Mouse (Mus musculus) forebrain, embryonic 16.5 days (tissue): ENCODE data around the gene Pnmt. TPM values are rescaled to one million over a fixed set of nuclear protein-coding genes. Genes with fewer than 3 reads are reported as not detected.
"Not testable (repeated sequence)": the region's sequence is repeated elsewhere in the genome, so short reads cannot be mapped to it uniquely, and the experiment has no call there.

Experiments
- ATAC-seq: fragments of 200-750 bp; cut with Nextera tagmentation; 2 replicates; pipeline ENCODE4 v1.8.0; 2017; ENCODE audit warnings: mild to moderate bottlenecking, moderate library complexity
- H3K27ac ChIP-seq: fragments of 300-500 bp; sonication (generic); 2 replicates; pipeline ENCODE4 v1.5.1; 2014; ENCODE audit warnings: low read length, control low read depth
- H3K27me3 ChIP-seq: fragments of 300-500 bp; sonication (generic); replicated peaks from 2 replicates; pipeline ENCODE4 v1.6.1; 2014; ENCODE audit warnings: low read length; ENCODE audit not compliant: control insufficient read depth, insufficient read depth
- H3K36me3 ChIP-seq: fragments of 300-500 bp; sonication (generic); 2 replicates; pipeline ENCODE4 v1.6.1; 2014; ENCODE audit not compliant: control insufficient read depth, insufficient read depth
- H3K4me1 ChIP-seq: fragments of 300-500 bp; sonication (generic); replicated peaks from 2 replicates; pipeline ENCODE4 v1.6.1; 2014; ENCODE audit warnings: low read length; ENCODE audit not compliant: control insufficient read depth, insufficient read depth
- H3K4me2 ChIP-seq: fragments of 300-500 bp; sonication (generic); 2 replicates; pipeline ENCODE4 v1.6.1; 2014; ENCODE audit warnings: mild to moderate bottlenecking, low read length, control low read depth
- H3K4me3 ChIP-seq: fragments of 300-500 bp; sonication (generic); replicated peaks from 2 replicates; pipeline ENCODE4 v1.5.1; 2014; ENCODE audit warnings: mild to moderate bottlenecking, low read length, control low read depth
- H3K9ac ChIP-seq: fragments of 300-500 bp; sonication (generic); replicated peaks from 2 replicates; pipeline ENCODE4 v1.6.1; 2014; ENCODE audit warnings: low read depth, low read length, control low read depth
- H3K9me3 ChIP-seq: fragments of 300-500 bp; sonication (generic); 2 replicates; pipeline ENCODE4 v1.6.1; 2016; ENCODE audit warnings: low read length; ENCODE audit not compliant: control insufficient read depth
- WGBS: fragments of 180-500 bp; shearing (Covaris S2); extraction: QIAGEN DNeasy Blood & Tissue Kit; methylation state at CpG from one replicate; pipeline ENCODE4 v1.1.7; 2014; 5-methylcytosine and 5-hydroxymethylcytosine counted together
- polyA plus RNA-seq: library from polyadenylated mRNA; unstranded; fragments of >200 nt; fragmentation: Nextera tagmentation; extraction: Ambion mirVana; gene quantifications from 2 replicates; pipeline ENCODE4 v1.2.1, GENCODE M21; 2015

Gene Pnmt
- polyA plus RNA-seq, 1 experiment from 2014 or later, result 0.86 TPM

- Histone ChIP-seq H3K27ac (no peak overlapping the region; the same call in 1 of the 2 replicates), H3K9me3 (no peaks in the 10 kb centered on the region), H3K4me1 (peaks cover 9% of the 10 kb centered on the region), H3K4me2 (no peak overlapping the region), H3K27me3 (no peaks in the 10 kb centered on the region), H3K9ac (no peak overlapping the region), H3K36me3 (peaks cover 23% of the 10 kb centered on the region), H3K4me3 (no peak overlapping the region)
- ATAC-seq, result no peak
- WGBS, result 86% methylated on average over 7 of the region's 7 CpGs
Measured at GRCm38 (mm10) chr11:98379379-98379778, 6.9 kb upstream of the Pnmt start.

DNA sequence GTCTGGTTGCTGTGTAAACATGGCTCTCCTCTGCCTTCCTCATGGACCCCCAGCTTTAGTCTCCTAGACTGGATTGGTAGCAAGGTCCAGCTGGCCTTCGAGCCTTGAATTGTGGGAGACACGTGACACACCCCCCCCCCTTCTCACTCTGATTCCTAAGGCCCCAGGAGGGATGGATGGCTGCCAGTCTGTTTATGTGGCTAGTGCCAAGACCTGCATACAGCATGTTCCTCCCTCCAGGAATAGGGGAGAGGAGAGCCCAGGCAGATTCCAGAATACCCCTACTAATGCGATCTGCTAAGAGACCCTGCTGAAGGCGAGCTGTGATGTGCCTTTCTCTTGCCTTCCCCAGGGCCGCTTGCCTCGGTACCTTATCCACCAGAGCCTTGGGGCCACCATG, 6.1 kb upstream of the Pnmt start:
- ATAC-seq, result peak; percentile 38; the same call in 1 of the 2 replicates
- H3K27me3 ChIP-seq, result no peaks in the 10 kb centered on the region
- H3K4me2 ChIP-seq, result no peak overlapping the region
- no peaks in the 10 kb centered on the region for H3K9me3 ChIP-seq
- no peak overlapping the region for H3K4me3 ChIP-seq
- H3K9ac ChIP-seq, result no peak overlapping the region
- H3K36me3 ChIP-seq, result peaks cover 21% of the 10 kb centered on the region
- peaks cover 9% of the 10 kb centered on the region for H3K4me1 ChIP-seq
- 70% methylated on average over 6 of the region's 6 CpGs for WGBS
- peak overlapping the region; percentile 31; the same call in 1 of the 2 replicates for H3K27ac ChIP-seq

DNA sequence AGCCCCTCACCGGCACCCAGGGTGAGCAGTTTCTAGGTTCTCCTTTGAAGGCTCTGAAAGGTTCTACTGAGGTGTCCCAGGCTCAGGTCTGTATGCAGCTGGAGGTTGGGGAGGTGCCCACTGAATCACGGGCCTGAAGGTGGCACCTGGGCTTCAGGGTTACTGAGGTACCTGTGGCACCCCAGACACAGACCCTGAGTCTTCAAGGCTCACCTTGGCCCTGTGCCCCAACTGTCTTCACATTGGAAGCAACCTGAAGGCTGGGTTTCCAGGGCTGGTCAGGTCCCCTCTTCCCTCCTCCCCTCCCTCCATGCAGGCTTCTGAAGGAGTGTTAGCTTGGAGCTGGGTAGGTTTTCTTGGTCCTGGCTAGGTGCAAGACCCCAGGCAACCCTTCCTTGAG, 4.6 kb upstream of the Pnmt start:
- H3K9me3 ChIP-seq, result no peaks in the 10 kb centered on the region
- H3K4me2 ChIP-seq, result no peak overlapping the region
- 97% methylated on average over 2 of the region's 2 CpGs for WGBS
- peaks cover 13% of the 10 kb centered on the region for H3K36me3 ChIP-seq
- peaks cover 4% of the 10 kb centered on the region; the same call in 1 of the 2 replicates for H3K27me3 ChIP-seq
- no peak for ATAC-seq
- H3K4me1 ChIP-seq, result peaks cover 9% of the 10 kb centered on the region
- no peak overlapping the region for H3K27ac ChIP-seq
- no peak overlapping the region for H3K9ac ChIP-seq
- no peak overlapping the region for H3K4me3 ChIP-seq

- H3K4me2 ChIP-seq, result not testable (repeated sequence)
Measured at GRCm38 (mm10) chr11:98382405-98382804, 3.8 kb upstream of the Pnmt start.

GRCm38 (mm10) chr11:98383261-98384030, 2.8 kb upstream of the Pnmt start, which contains the start of gene Tcap:
Gene Tcap, plus strand, starts transcription at chr11:98383811.
- H3K4me3 ChIP-seq, result no peak within 1 kb of the TSS
- no peaks in the 10 kb centered on the region for H3K9me3 ChIP-seq
- H3K36me3 ChIP-seq, result peaks cover 2% of the 10 kb centered on the region; the same call in 1 of the 2 replicates
- peak within 1 kb of the TSS; percentile 15; the same call in 1 of the 2 replicates for H3K9ac ChIP-seq
- no peak for ATAC-seq
- WGBS, result 72% methylated on average over 14 of the region's 14 CpGs
- H3K4me2 ChIP-seq, result no peak within 1 kb of the TSS
- no peak within 1 kb of the TSS for H3K27ac ChIP-seq
- peaks cover 6% of the 10 kb centered on the region; the same call in 1 of the 2 replicates for H3K27me3 ChIP-seq
- H3K4me1 ChIP-seq, result peaks cover 9% of the 10 kb centered on the region

More at GRCm38 (mm10) chr11:98382405-98382804, 3.8 kb upstream of the Pnmt start:
- H3K4me3 ChIP-seq, H3K4me1 ChIP-seq, H3K9me3 ChIP-seq, ATAC-seq, H3K27me3 ChIP-seq, H3K27ac ChIP-seq, H3K36me3 ChIP-seq, H3K9ac ChIP-seq: not testable (repeated sequence)
- 65% methylated on average over 2 of the region's 2 CpGs for WGBS

DNA sequence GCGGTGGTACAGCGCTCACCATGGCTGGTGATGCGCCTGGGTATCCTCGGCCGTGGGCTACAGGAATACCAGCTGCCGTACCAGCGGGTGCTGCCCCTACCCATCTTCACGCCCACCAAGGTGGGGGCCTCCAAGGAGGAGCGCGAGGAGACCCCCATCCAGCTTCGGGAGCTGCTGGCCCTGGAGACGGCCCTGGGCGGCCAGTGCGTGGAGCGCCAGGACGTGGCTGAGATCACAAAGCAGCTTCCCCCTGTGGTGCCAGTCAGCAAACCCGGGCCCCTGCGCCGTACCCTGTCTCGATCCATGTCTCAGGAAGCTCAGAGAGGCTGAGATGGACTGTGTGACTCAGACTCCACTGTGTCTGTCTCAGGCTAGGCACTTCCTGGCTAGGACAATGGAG, 2.0 kb upstream of the Pnmt start:
- Histone ChIP-seq H3K4me2 (no peak overlapping the region), H3K36me3 (no peaks in the 10 kb centered on the region; the same call in 1 of the 2 replicates), H3K4me1 (peaks cover 9% of the 10 kb centered on the region), H3K9me3 (no peaks in the 10 kb centered on the region), H3K27ac (no peak overlapping the region), H3K27me3 (peaks cover 6% of the 10 kb centered on the region; the same call in 1 of the 2 replicates), H3K9ac (peak overlapping the region; percentile 15; the same call in 1 of the 2 replicates), H3K4me3 (no peak overlapping the region)
- 66% methylated on average over 20 of the region's 20 CpGs for WGBS
- no peak for ATAC-seq

DNA sequence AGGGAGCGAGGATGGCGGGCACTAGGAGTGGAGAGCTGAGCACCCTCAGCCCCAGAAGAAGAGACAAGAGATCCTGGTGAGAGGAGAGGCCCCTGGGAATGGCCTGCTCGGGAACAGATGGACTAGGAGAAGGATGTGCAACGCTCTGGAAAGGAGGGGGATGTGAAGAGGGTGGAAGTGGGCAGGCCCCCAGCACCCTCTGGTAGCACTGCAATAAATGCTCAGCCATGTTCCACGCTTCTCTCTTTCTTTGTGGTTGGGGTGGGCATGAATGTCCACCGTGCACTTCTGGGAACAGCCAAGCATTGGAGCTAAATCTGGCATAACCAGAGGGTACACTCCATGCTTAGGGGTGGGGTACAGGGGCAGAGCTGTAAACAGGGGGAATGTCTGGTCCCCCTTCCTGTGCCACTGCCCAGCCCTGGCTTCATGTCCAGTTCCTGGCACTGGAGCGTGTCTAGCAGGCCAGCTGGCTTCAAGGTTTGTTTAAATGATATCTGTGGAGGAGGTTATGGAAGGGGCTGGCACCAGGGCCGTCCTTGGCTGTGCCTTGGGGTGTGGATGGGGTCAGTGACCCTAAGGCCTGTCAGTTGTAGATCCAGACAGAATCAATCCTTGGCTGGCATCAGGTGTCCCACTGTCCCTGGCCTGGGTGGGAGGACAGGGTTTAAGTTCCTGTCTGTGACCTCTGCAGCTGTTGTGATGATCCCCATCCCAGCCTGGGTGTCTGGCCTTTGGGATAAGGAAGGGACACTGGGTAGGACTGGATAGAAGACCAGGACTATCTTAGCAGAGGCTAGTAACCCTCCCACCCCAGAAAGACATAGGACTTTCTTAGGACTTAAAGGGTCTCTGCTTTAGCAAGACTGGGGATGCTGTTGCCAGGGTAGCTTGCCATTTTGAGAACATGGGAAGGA, 1.3 kb upstream of the Pnmt start:
- Histone ChIP-seq H3K4me3 (no peak overlapping the region), H3K36me3 (no peaks in the 10 kb centered on the region), H3K9me3 (no peaks in the 10 kb centered on the region), H3K27ac (no peak overlapping the region), H3K27me3 (peaks cover 6% of the 10 kb centered on the region; the same call in 1 of the 2 replicates), H3K4me1 (peaks cover 4% of the 10 kb centered on the region), H3K9ac (peak overlapping the region; percentile 15; the same call in 1 of the 2 replicates), H3K4me2 (no peak overlapping the region)
- ATAC-seq, result no peak
- 64% methylated on average over 8 of the region's 8 CpGs for WGBS

GRCm38 (mm10) chr11:98386596-98386995, 346 bp downstream of the Pnmt start:
- Histone ChIP-seq H3K4me1 (no peaks in the 10 kb centered on the region), H3K36me3 (no peaks in the 10 kb centered on the region), H3K9me3 (no peaks in the 10 kb centered on the region), H3K4me3 (no peak overlapping the region), H3K27ac (no peak overlapping the region), H3K4me2 (no peak overlapping the region), H3K27me3 (peaks cover 9% of the 10 kb centered on the region), H3K9ac (no peak overlapping the region)
- WGBS, result 18% methylated on average over 24 of the region's 24 CpGs
- ATAC-seq, result no peak

DNA sequence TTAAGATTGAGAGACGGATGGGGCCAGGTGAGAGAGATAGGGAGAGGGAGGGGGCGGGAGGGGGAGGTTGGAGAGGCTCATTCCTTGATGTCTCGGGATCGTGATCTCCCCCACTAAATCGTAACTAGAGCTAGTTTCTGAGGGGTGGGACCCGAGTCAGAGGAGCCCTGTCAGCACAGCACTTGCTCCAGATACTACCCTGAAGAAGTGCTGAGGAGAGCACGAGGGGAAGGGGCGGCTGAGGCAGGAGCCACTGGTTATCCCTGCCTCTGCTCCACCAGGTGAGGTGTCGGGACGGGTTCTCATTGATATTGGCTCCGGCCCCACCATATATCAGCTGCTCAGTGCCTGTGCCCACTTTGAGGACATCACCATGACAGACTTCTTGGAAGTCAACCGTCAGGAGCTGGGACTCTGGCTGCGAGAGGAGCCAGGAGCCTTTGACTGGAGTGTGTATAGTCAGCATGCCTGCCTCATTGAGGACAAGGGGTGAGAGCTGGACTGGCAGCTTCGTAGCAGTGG, 867 bp downstream of the Pnmt start:
- H3K4me1 ChIP-seq, result no peaks in the 10 kb centered on the region
- no peak overlapping the region for H3K9ac ChIP-seq
- no peaks in the 10 kb centered on the region for H3K36me3 ChIP-seq
- H3K4me2 ChIP-seq, result no peak overlapping the region
- H3K9me3 ChIP-seq, result no peaks in the 10 kb centered on the region
- no peak overlapping the region for H3K27ac ChIP-seq
- no peak for ATAC-seq
- no peak overlapping the region for H3K4me3 ChIP-seq
- H3K27me3 ChIP-seq, result peaks cover 9% of the 10 kb centered on the region
- WGBS, result 60% methylated on average over 14 of the region's 14 CpGs
